Mouse (Mus musculus) heart, embryonic 13.5 days (tissue): ENCODE results near the gene Fkbp1b. TPM values are rescaled to one million over a fixed set of nuclear protein-coding genes. Genes with fewer than 3 reads are reported as not detected.
A peak's percentile ranks its signal among the peaks of the same experiment; 100 is the strongest.
"Not testable (repeated sequence)": the region's sequence is repeated elsewhere in the genome, so short reads cannot be mapped to it uniquely, and the experiment has no call there.

Experiments
- ATAC-seq: fragments of 200-750 bp; cut with Nextera tagmentation; 2 replicates; pipeline ENCODE4 v1.8.0; 2017; ENCODE audit warnings: moderate TSS enrichment; ENCODE audit not compliant: insufficient number of reproducible peaks, low FRiP score, low TSS enrichment; ENCODE audit errors: extremely low read depth
- H3K27ac ChIP-seq: fragments of 300-500 bp; sonication (generic); replicated peaks from 2 replicates; pipeline ENCODE4 v1.5.1; 2015; ENCODE audit warnings: moderate library complexity, mild to moderate bottlenecking, inconsistent platforms
- H3K27me3 ChIP-seq: fragments of 300-500 bp; sonication (generic); replicated peaks from 2 replicates; pipeline ENCODE4 v1.6.1; 2015; ENCODE audit warnings: mild to moderate bottlenecking, inconsistent platforms
- H3K36me3 ChIP-seq: fragments of 300-500 bp; sonication (generic); 2 replicates; pipeline ENCODE4 v1.6.1; 2015; ENCODE audit warnings: mild to moderate bottlenecking, inconsistent platforms
- H3K4me1 ChIP-seq: fragments of 300-500 bp; sonication (generic); 2 replicates; pipeline ENCODE4 v1.6.1; 2015; ENCODE audit warnings: inconsistent platforms
- H3K4me2 ChIP-seq: fragments of 300-500 bp; sonication (generic); 2 replicates; pipeline ENCODE4 v1.6.1; 2015; ENCODE audit warnings: inconsistent platforms, mild to moderate bottlenecking, moderate library complexity
- H3K4me3 ChIP-seq: fragments of 300-500 bp; sonication (generic); 2 replicates; pipeline ENCODE4 v1.5.1; 2015; ENCODE audit warnings: moderate library complexity, mild to moderate bottlenecking, inconsistent platforms
- H3K9ac ChIP-seq: fragments of 300-500 bp; sonication (generic); 2 replicates; pipeline ENCODE4 v1.6.1; 2015; ENCODE audit warnings: inconsistent platforms, mild to moderate bottlenecking, moderate library complexity
- H3K9me3 ChIP-seq: fragments of 300-500 bp; sonication (generic); 2 replicates; pipeline ENCODE4 v1.6.1; 2016; ENCODE audit warnings: inconsistent platforms
- WGBS: fragments of 180-500 bp; shearing (Covaris S2); methylation state at CpG from one replicate; pipeline ENCODE4 v1.1.7; 2015; ENCODE audit warnings: mixed read lengths; 5-methylcytosine and 5-hydroxymethylcytosine counted together
- polyA plus RNA-seq: library from polyadenylated mRNA; unstranded; fragments of >200 nt; fragmentation: Nextera tagmentation; extraction: Ambion mirVana; gene quantifications from 2 replicates; pipeline ENCODE4 v1.2.1, GENCODE M21; 2015

Fkbp1b gene
- polyA plus RNA-seq, result 8.8 and 9.2 TPM in 2 replicates

DNA sequence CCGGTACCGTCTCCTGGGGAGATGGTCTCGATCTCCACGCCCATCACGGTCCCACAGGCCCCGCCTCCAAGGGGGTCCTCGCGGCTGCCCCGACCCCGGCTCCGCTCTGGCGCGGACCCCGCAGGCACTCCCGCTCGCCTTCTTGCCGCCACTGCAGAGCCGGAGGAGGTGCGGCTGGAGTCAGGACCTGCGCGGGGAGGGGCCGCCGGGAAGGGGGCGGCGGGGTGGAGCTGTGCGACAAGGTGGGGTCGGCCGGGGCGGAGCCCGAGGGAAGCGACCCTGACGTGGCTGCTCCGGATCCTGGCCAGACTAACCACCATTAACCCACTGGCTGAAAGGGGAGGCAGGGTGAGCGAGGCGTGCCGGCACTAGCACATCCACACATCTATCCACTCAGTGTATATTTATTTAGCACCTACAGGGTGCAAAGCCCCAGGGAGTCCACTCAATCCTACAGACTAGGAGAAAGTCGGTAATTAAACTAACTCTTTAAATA is at the start of gene Fkbp1b:
TSS of gene Fkbp1b (minus strand) at position 200 of the 496 bp plus-strand sequence.
- Histone ChIP-seq H3K27me3 (peaks cover 12% of the 10 kb centered on the region), H3K9me3 (no peaks in the 10 kb centered on the region), H3K4me1 (peaks cover 28% of the 10 kb centered on the region), H3K4me2 (peak within 1 kb of the TSS; percentile 94), H3K36me3 (no peaks in the 10 kb centered on the region), H3K9ac (peak within 1 kb of the TSS; percentile 84), H3K4me3 (peak within 1 kb of the TSS; percentile 85), H3K27ac (no peak within 1 kb of the TSS)
- peak; percentile 53 for ATAC-seq
- under 1% methylated on average over 32 of the region's 37 CpGs for WGBS

DNA sequence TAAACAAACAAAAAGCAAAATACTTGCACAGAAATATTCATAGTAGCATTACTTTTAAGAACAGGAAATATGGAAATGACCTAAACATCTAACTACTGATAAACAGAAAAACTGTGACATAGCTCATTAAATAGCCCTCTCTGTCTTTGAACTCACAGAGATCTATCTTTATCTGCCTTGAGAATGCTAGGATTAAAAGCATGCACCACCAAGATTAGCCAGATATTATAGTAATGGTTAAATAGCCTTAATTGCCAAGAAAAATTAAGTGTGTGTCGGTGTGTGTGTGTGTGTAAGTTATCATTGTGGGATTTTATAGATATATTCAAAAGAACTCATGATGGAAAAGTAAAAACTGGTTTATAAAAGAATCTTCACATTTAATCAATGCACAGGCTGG is 48.5 kb upstream of the Fkbp1b start:
- H3K36me3 ChIP-seq, result peaks cover 45% of the 10 kb centered on the region
- WGBS, result 90% methylated on average over 1 of the region's 1 CpGs
- H3K4me1 ChIP-seq, result peaks cover 12% of the 10 kb centered on the region
- H3K4me3 ChIP-seq, result no peak overlapping the region
- no peaks in the 10 kb centered on the region for H3K27me3 ChIP-seq
- H3K4me2 ChIP-seq, result no peak overlapping the region
- ATAC-seq, result no peak
- no peaks in the 10 kb centered on the region for H3K9me3 ChIP-seq
- no peak overlapping the region for H3K9ac ChIP-seq
- H3K27ac ChIP-seq, result no peak overlapping the region

DNA sequence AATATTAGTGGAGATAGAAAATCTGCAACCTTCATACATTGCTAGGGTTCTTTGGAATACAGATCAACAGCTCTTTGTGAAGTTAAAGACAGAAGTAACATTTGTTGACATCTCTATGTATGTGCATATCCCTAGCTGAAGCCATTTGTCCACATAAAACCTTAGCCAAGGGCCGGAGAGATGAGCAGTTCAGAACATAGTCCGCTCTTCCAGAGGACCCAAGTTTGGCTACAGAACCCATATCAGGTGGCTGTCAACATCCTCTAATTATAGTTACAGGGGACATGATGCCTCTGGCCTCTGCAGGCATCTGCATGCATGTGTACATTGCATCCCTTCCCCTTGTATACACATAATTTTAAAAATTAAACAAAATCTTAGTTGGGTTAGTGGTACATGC is 47.9 kb upstream of the Fkbp1b start:
- no peak for ATAC-seq
- no peaks in the 10 kb centered on the region for H3K27me3 ChIP-seq
- no peak overlapping the region for H3K4me2 ChIP-seq
- peaks cover 45% of the 10 kb centered on the region for H3K36me3 ChIP-seq
- H3K9me3 ChIP-seq, result no peaks in the 10 kb centered on the region
- H3K9ac ChIP-seq, result no peak overlapping the region
- 52% methylated on average over 2 of the region's 2 CpGs for WGBS
- H3K4me3 ChIP-seq, result no peak overlapping the region
- peaks cover 12% of the 10 kb centered on the region for H3K4me1 ChIP-seq
- no peak overlapping the region for H3K27ac ChIP-seq

DNA sequence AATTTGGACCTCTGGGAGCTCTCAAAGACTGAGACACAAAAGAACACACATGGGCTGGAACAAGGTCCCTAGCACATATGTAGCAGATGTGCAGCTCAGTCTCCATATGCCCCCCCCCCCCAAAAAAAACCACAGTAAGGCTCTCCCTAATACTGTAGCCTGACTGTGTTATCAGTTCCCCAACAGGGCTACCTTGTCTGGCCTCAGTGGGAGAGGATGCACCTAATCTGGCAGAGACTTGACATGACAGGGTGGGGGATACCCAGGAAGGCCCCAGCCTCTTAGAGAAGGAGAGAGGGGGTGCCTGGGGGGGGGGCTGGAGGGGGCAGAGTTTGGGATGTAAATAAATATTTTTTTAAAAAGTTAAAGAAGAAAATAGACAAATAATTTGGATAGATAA is 47.3 kb upstream of the Fkbp1b start:
- no peak overlapping the region for H3K4me3 ChIP-seq
- H3K36me3 ChIP-seq, result peaks cover 44% of the 10 kb centered on the region
- no peaks in the 10 kb centered on the region for H3K9me3 ChIP-seq
- no peaks in the 10 kb centered on the region for H3K27me3 ChIP-seq
- no peak overlapping the region for H3K9ac ChIP-seq
- H3K27ac ChIP-seq, result no peak overlapping the region
- peaks cover 12% of the 10 kb centered on the region for H3K4me1 ChIP-seq
- no peak overlapping the region for H3K4me2 ChIP-seq
- ATAC-seq, result no peak

DNA sequence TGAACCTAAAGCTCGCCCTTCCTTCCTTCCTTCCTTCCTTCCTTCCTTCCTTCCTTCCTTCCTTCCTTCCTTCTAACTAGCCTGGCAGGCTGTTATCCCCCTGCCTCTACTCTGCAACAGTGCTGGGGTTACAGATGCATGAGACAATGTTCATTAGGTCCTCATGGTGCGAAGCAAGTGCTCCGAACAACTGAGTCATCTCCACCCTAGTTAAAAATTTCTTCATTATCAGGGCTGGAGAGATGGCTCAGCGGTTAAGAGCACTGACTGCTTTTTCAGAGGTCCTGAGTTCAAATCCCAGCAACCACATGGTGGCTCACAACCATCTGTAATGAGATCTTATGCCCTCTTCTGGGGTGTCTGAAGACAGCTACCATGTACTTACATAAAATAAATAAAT is 45.2 kb upstream of the Fkbp1b start:
- not testable (repeated sequence) for H3K4me3 ChIP-seq, H3K9me3 ChIP-seq, H3K4me2 ChIP-seq, H3K27ac ChIP-seq, H3K27me3 ChIP-seq, ATAC-seq, H3K9ac ChIP-seq
- Histone ChIP-seq H3K36me3 (peaks cover 47% of the 10 kb centered on the region), H3K4me1 (peaks cover 12% of the 10 kb centered on the region)
- WGBS, result 90% methylated on average over 4 of the region's 4 CpGs

DNA sequence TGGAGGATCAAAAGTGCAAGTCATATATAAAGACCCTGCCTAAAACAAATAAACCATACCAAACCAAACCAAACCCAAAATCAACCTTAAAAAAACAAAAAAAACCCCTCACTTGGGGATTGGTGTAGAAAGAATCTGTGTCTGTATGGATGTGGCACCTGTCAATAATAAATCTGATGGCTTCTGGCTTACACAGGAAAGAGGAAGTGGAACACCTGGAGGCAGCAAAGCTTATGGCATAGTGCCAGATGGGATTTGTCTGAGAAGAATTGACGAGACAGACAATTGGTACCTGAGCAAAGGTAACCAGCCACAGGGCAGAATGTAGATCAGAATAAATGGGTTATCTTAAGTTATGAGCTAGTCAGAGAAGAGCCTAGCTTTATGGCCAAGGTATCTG is 43.7 kb upstream of the Fkbp1b start:
- no peak for ATAC-seq
- WGBS, result 87% methylated on average over 1 of the region's 1 CpGs
- no peaks in the 10 kb centered on the region for H3K9me3 ChIP-seq
- H3K27ac ChIP-seq, result no peak overlapping the region
- H3K36me3 ChIP-seq, result peaks cover 48% of the 10 kb centered on the region
- no peak overlapping the region for H3K4me3 ChIP-seq
- no peak overlapping the region for H3K4me2 ChIP-seq
- H3K9ac ChIP-seq, result no peak overlapping the region
- peaks cover 12% of the 10 kb centered on the region for H3K4me1 ChIP-seq
- no peaks in the 10 kb centered on the region for H3K27me3 ChIP-seq

DNA sequence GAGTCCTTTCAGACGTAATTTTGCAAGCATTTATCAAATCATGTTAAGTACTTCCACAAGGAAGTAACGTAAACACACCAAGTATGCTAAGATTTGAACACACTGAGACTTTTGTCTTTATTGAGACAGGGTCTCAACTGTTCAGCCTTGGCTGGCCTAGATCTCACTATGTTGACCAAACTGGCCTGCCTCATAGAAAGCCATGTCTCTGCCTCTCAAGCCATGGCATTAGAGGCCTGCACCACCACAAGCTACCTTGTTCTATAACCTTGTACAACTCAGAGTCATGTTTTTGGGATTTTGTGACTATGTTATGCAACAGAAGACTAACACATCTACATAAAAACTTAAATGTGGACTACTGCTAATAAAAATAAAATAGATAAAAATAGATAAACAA is 40.7 kb upstream of the Fkbp1b start:
- Histone ChIP-seq H3K4me3 (no peak overlapping the region), H3K36me3 (peaks cover 66% of the 10 kb centered on the region), H3K4me2 (no peak overlapping the region), H3K9ac (no peak overlapping the region), H3K27me3 (no peaks in the 10 kb centered on the region), H3K9me3 (0 out of 2 replicates have a peak, but pooled peaks cover 6% of the 10 kb centered on the region), H3K27ac (no peak overlapping the region), H3K4me1 (no peaks in the 10 kb centered on the region)
- ATAC-seq, result no peak
- WGBS, result 85% methylated on average over 2 of the region's 2 CpGs

DNA sequence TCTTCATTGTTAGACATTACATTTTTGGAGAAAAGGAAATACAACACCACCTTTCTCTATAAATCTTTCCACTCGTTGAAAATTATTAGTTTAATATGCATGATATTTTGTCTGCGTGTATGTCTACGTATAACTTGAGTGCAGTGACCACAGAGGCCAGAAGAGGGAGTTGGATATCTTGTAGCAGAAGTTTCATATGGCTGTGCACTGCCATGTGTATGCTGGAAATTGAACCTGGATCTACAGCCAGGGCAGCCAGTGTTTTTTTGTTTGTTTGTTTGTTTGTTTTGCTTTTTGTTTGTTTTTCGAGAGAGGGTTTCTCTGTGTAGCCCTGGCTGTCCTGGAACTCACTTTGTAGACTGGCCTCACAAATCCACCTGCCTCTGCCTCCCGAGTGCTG is 37.7 kb upstream of the Fkbp1b start:
- WGBS, result 89% methylated on average over 5 of the region's 5 CpGs
- Histone ChIP-seq H3K9ac (no peak overlapping the region), H3K27ac (no peak overlapping the region), H3K4me1 (peaks cover 14% of the 10 kb centered on the region), H3K4me3 (no peak overlapping the region), H3K36me3 (peaks cover 51% of the 10 kb centered on the region), H3K4me2 (no peak overlapping the region), H3K27me3 (no peaks in the 10 kb centered on the region), H3K9me3 (0 out of 2 replicates have a peak, but pooled peaks cover 6% of the 10 kb centered on the region)
- no peak for ATAC-seq

DNA sequence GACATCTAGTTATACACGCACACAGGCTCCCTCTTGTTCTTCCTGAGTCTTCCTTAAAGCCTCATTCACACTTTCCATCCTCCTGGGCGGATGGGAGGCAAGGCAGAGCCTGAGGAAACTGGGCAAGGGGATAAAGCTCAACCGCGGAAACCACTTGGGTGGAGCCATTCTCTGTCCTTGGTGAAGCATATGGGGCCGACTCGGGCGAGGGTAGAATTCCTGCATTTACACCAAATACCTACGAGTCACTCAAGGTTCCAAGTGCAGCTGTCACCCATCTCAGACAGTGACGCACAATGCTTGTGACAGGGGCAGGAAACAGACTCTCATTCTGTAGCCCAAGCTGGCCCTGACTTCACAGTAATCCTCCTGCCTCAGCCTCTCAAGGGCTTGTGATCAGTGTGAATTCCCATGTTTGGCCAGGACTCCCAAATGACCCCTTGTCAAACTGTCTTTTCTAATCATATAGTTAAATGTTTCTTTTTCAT is 36.9 kb upstream of the Fkbp1b start:
- H3K4me1 ChIP-seq, result peaks cover 21% of the 10 kb centered on the region
- 0 out of 2 replicates have a peak, but pooled peaks cover 6% of the 10 kb centered on the region for H3K9me3 ChIP-seq
- no peaks in the 10 kb centered on the region for H3K27me3 ChIP-seq
- peaks cover 45% of the 10 kb centered on the region for H3K36me3 ChIP-seq
- no peak overlapping the region for H3K4me3 ChIP-seq
- H3K9ac ChIP-seq, result no peak overlapping the region
- 66% methylated on average over 9 of the region's 9 CpGs for WGBS
- no peak for ATAC-seq
- no peak overlapping the region for H3K27ac ChIP-seq
- H3K4me2 ChIP-seq, result no peak overlapping the region

DNA sequence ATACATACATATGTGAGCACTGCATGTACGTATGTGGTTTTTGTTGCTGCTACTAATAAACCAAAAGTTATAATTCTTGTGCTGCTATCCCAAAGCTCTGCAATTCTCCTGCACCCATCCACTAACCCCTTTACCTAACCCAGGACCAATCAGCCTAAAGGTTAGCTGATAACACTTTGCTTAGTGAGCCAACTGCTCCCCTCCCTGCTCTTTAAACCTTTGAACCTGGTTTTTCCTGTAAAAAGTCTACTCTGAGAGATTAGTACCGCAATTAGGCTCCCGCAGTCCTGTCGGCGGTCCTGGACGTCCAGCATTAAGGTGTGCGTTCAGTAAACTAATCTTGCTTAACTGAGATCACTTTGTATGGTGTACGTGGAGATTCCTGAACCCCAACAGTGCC is 34.2 kb upstream of the Fkbp1b start:
- peaks cover 23% of the 10 kb centered on the region for H3K36me3 ChIP-seq
- H3K9me3 ChIP-seq, result 0 out of 2 replicates have a peak, but pooled peaks cover 6% of the 10 kb centered on the region
- H3K27me3 ChIP-seq, result no peaks in the 10 kb centered on the region
- 83% methylated on average over 8 of the region's 8 CpGs for WGBS
- H3K4me2 ChIP-seq, result no peak overlapping the region
- H3K4me3 ChIP-seq, result no peak overlapping the region
- H3K4me1 ChIP-seq, result peaks cover 39% of the 10 kb centered on the region
- no peak overlapping the region for H3K27ac ChIP-seq
- no peak for ATAC-seq
- no peak overlapping the region for H3K9ac ChIP-seq

DNA sequence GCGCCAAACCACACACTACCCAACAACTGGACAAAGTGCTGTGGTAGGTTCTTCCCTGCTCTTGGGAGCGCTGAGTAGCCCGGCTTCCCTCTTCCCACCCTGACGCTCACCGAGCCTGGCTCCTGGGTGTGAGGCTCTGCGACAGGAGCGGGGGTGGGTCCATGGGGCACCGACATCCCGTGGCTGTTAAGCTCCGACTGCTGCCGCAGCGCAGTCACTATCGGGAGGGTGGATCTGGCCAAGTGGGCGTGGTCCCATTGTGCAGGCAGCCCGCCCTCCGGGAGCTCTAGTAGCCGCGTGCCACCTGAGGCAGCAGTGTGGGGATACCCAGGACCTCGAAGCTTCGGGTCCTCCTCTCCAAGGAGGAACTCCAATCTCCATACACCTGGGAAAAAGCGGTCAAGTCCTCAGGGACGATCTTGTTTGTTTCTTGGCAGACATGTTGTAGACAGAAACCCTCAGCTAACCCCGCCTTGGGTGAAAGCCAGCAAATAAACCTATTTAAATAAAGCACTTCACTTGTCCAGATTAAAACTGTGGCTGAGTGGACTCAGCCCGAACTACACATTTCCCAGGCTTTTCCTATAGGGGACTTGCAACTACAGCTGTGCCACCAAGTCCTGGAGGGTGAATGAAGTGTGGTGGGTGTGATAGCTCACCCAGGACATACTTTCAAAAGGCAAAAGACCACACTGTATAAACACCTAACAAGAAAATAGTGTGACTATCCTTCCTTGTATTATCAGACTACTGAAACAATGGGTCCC is 33.0 kb upstream of the Fkbp1b start, which contains the start of gene Mfsd2b:
TSS of gene Mfsd2b (minus strand) at position 199 of the 767 bp plus-strand sequence.
- Histone ChIP-seq H3K4me2 (peak within 1 kb of the TSS; percentile 79), H3K9me3 (0 out of 2 replicates have a peak, but pooled peaks cover 4% of the 10 kb centered on the region), H3K9ac (peak within 1 kb of the TSS; percentile 79), H3K4me1 (peaks cover 43% of the 10 kb centered on the region), H3K27me3 (no peaks in the 10 kb centered on the region), H3K27ac (no peak within 1 kb of the TSS; the same call in 1 of the 2 replicates), H3K4me3 (peak within 1 kb of the TSS; percentile 49), H3K36me3 (peaks cover 11% of the 10 kb centered on the region)
- WGBS, result 2% methylated on average over 24 of the region's 24 CpGs
- peak; percentile 79 for ATAC-seq
